Mouse (Mus musculus) liver, embryonic 14.5 days (tissue): ENCODE results near the gene Fstl3.
A peak's percentile ranks its signal among the peaks of the same experiment; 100 is the strongest.

Experiments used
- CTCF ChIP-seq: IDR thresholded peaks from 2 replicates; pipeline ENCODE4 v1.5.1; 2016; ENCODE audit warnings: antibody characterized with exemption, low read depth, control low read depth
- EP300 ChIP-seq: IDR thresholded peaks from 2 replicates; pipeline ENCODE4 v1.6.1; 2016; ENCODE audit warnings: antibody characterized with exemption, low read depth

GRCm38 (mm10) chr10:79732500-79732899 is 44.6 kb upstream of the Fstl3 start:
- TF ChIP-seq CTCF (peak; percentile 79), EP300 (no peak)
